Mouse (Mus musculus): ENCODE results near the gene Tnfrsf14. TPM values are rescaled to one million over a fixed set of nuclear protein-coding genes. Genes with fewer than 3 reads are reported as not detected.

The Tnfrsf14 gene
- polyA plus RNA-seq, 1 experiment from 2014 or later: 1.9 TPM

GRCm38 (mm10) chr4:154946319-154946718 lies 18.0 kb upstream of the Tnfrsf14 start:
- no peaks in the 10 kb centered on the region for H3K9me3 ChIP-seq
- peak overlapping the region; percentile 26 for H3K4me3 ChIP-seq
- H3K27ac ChIP-seq: no peak overlapping the region
- no peaks in the 10 kb centered on the region for H3K36me3 ChIP-seq
- peak overlapping the region; percentile 61 for H3K4me2 ChIP-seq
- H3K4me1 ChIP-seq: peaks cover 16% of the 10 kb centered on the region
- ATAC-seq (ENCODE audit: borderline replicate concordance, extremely low read depth, low FRiP score, low TSS enrichment): peak; percentile 86
- H3K27me3 ChIP-seq: peaks cover 30% of the 10 kb centered on the region
- WGBS: 4% methylated on average over 8 of the region's 8 CpGs
- peak overlapping the region; percentile 27; the same call in 1 of the 2 replicates for H3K9ac ChIP-seq

DNA sequence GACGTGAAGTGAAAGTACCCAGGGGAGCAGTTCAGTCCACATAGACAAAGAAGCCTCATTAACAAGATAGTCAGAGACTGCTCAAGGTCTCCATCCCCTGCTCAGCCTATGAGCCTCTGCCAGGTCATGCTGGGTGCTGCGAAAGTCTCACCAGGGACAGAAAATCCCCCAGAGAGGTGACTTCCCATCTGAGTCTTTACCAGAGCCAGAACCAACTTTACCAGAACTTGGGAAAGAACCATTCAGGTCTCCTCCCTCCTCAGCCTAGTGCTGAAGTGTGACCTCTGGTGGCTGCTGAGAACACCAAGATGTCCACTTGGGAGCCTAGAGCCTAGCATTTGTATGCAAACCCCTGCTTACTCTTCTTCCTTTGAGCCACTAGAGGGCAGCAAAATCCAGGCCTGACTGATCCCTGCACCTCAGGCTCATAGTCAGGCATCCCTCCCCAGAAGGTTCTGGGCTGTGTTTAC lies 15.8 kb upstream of the Tnfrsf14 start:
- H3K36me3 ChIP-seq: no peaks in the 10 kb centered on the region
- H3K27ac ChIP-seq: no peak overlapping the region
- 28% methylated on average over 2 of the region's 2 CpGs for WGBS
- peak; percentile 62; the same call in 1 of the 2 replicates for ATAC-seq (ENCODE audit: borderline replicate concordance, extremely low read depth, low FRiP score, low TSS enrichment)
- no peak overlapping the region for H3K4me3 ChIP-seq
- H3K4me1 ChIP-seq: peaks cover 16% of the 10 kb centered on the region
- H3K4me2 ChIP-seq: no peak overlapping the region
- H3K9me3 ChIP-seq: no peaks in the 10 kb centered on the region
- H3K27me3 ChIP-seq: peaks cover 12% of the 10 kb centered on the region
- no peak overlapping the region for H3K9ac ChIP-seq

GRCm38 (mm10) chr4:154943323-154944039 lies 15.1 kb upstream of the Tnfrsf14 start:
- Histone ChIP-seq H3K27me3 (peaks cover 5% of the 10 kb centered on the region), H3K36me3 (no peaks in the 10 kb centered on the region), H3K27ac (no peak overlapping the region), H3K4me3 (no peak overlapping the region), H3K4me2 (no peak overlapping the region), H3K9ac (no peak overlapping the region), H3K9me3 (no peaks in the 10 kb centered on the region), H3K4me1 (peaks cover 13% of the 10 kb centered on the region)
- 78% methylated on average over 6 of the region's 6 CpGs for WGBS
- no peak for ATAC-seq (ENCODE audit: borderline replicate concordance, extremely low read depth, low FRiP score, low TSS enrichment)

GRCm38 (mm10) chr4:154942632-154943322 lies 14.4 kb upstream of the Tnfrsf14 start:
- Histone ChIP-seq H3K4me1 (peaks cover 8% of the 10 kb centered on the region), H3K4me3 (no peak overlapping the region)

GRCm38 (mm10) chr4:154941831-154942230 lies 13.5 kb upstream of the Tnfrsf14 start:
- Histone ChIP-seq H3K4me2 (no peak overlapping the region), H3K4me3 (no peak overlapping the region), H3K27ac (no peak overlapping the region), H3K9me3 (no peaks in the 10 kb centered on the region), H3K36me3 (no peaks in the 10 kb centered on the region), H3K9ac (no peak overlapping the region), H3K27me3 (no peaks in the 10 kb centered on the region), H3K4me1 (peaks cover 8% of the 10 kb centered on the region)
- no peak for ATAC-seq (ENCODE audit: borderline replicate concordance, extremely low read depth, low FRiP score, low TSS enrichment)
- WGBS: 79% methylated on average over 5 of the region's 5 CpGs

More at GRCm38 (mm10) chr4:154942632-154943322, 14.4 kb upstream of the Tnfrsf14 start:
- Histone ChIP-seq H3K27me3 (no peaks in the 10 kb centered on the region), H3K9me3 (no peaks in the 10 kb centered on the region), H3K36me3 (no peaks in the 10 kb centered on the region), H3K9ac (no peak overlapping the region), H3K27ac (no peak overlapping the region), H3K4me2 (no peak overlapping the region)
- WGBS: 78% methylated on average over 10 of the region's 10 CpGs
- no peak for ATAC-seq (ENCODE audit: borderline replicate concordance, extremely low read depth, low FRiP score, low TSS enrichment)

GRCm38 (mm10) chr4:154940156-154940555 lies 11.8 kb upstream of the Tnfrsf14 start:
- Histone ChIP-seq H3K9me3 (no peaks in the 10 kb centered on the region), H3K4me2 (no peak overlapping the region), H3K27ac (no peak overlapping the region), H3K4me1 (no peaks in the 10 kb centered on the region), H3K27me3 (no peaks in the 10 kb centered on the region), H3K9ac (no peak overlapping the region), H3K36me3 (no peaks in the 10 kb centered on the region), H3K4me3 (no peak overlapping the region)
- no peak for ATAC-seq (ENCODE audit: borderline replicate concordance, extremely low read depth, low FRiP score, low TSS enrichment)
- WGBS: 78% methylated on average over 2 of the region's 2 CpGs

GRCm38 (mm10) chr4:154937746-154938145 lies 9.4 kb upstream of the Tnfrsf14 start:
- WGBS: 68% methylated on average over 1 of the region's 1 CpGs
- Histone ChIP-seq H3K27me3 (no peaks in the 10 kb centered on the region), H3K27ac (no peak overlapping the region), H3K4me3 (no peak overlapping the region), H3K4me1 (no peaks in the 10 kb centered on the region), H3K9me3 (no peaks in the 10 kb centered on the region), H3K4me2 (no peak overlapping the region), H3K36me3 (no peaks in the 10 kb centered on the region), H3K9ac (no peak overlapping the region)
- no peak for ATAC-seq (ENCODE audit: borderline replicate concordance, extremely low read depth, low FRiP score, low TSS enrichment)

- 50% methylated on average over 8 of the region's 8 CpGs for WGBS
- H3K4me3 ChIP-seq: no peak overlapping the region
- H3K36me3 ChIP-seq: no peaks in the 10 kb centered on the region
- H3K9me3 ChIP-seq: no peaks in the 10 kb centered on the region
- no peaks in the 10 kb centered on the region for H3K27me3 ChIP-seq
- H3K4me2 ChIP-seq: no peak overlapping the region
- H3K27ac ChIP-seq: no peak overlapping the region
- H3K4me1 ChIP-seq: no peaks in the 10 kb centered on the region
- ATAC-seq (ENCODE audit: borderline replicate concordance, extremely low read depth, low FRiP score, low TSS enrichment): no peak
- H3K9ac ChIP-seq: no peak overlapping the region
These were observed 8.3 kb upstream of the Tnfrsf14 start for GRCm38 (mm10) chr4:154936542-154937255.

DNA sequence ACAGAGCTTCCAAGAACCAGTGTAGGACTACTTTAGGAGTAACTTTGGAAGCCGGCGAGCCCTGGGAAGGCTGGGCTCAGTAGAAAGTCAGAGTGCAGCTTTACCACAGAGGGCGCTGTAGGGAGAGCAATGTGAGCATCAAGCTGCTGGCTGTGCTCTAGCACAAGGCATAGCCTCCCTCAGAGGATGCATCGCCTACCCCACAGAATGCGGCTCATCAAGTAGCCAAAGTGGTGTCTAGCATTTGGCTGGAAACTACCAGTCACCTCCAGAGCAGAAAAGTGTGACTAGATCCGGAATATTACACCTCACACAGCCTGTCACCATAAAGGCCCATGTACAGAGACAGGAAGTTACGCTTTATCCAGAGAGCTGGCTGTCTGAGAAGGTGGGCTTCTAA lies 7.4 kb upstream of the Tnfrsf14 start:
- no peak overlapping the region for H3K27ac ChIP-seq
- H3K4me1 ChIP-seq: no peaks in the 10 kb centered on the region
- no peak for ATAC-seq (ENCODE audit: borderline replicate concordance, extremely low read depth, low FRiP score, low TSS enrichment)
- no peak overlapping the region for H3K9ac ChIP-seq
- H3K9me3 ChIP-seq: no peaks in the 10 kb centered on the region
- H3K27me3 ChIP-seq: no peaks in the 10 kb centered on the region
- no peak overlapping the region for H3K4me2 ChIP-seq
- no peaks in the 10 kb centered on the region for H3K36me3 ChIP-seq
- no peak overlapping the region for H3K4me3 ChIP-seq
- WGBS: 72% methylated on average over 7 of the region's 7 CpGs

GRCm38 (mm10) chr4:154934800-154935199 lies 6.4 kb upstream of the Tnfrsf14 start:
- Histone ChIP-seq H3K4me2 (no peak overlapping the region), H3K4me3 (no peak overlapping the region), H3K9me3 (no peaks in the 10 kb centered on the region), H3K4me1 (no peaks in the 10 kb centered on the region), H3K27ac (no peak overlapping the region), H3K36me3 (no peaks in the 10 kb centered on the region), H3K27me3 (no peaks in the 10 kb centered on the region), H3K9ac (no peak overlapping the region)
- no peak for ATAC-seq (ENCODE audit: borderline replicate concordance, extremely low read depth, low FRiP score, low TSS enrichment)
- 75% methylated on average over 2 of the region's 2 CpGs for WGBS

GRCm38 (mm10) chr4:154933306-154933907 lies 5.0 kb upstream of the Tnfrsf14 start:
- Histone ChIP-seq H3K27me3 (no peaks in the 10 kb centered on the region), H3K27ac (no peak overlapping the region), H3K9me3 (no peaks in the 10 kb centered on the region), H3K36me3 (no peaks in the 10 kb centered on the region), H3K4me3 (no peak overlapping the region), H3K9ac (no peak overlapping the region), H3K4me1 (peaks cover 3% of the 10 kb centered on the region), H3K4me2 (no peak overlapping the region)
- ATAC-seq (ENCODE audit: borderline replicate concordance, extremely low read depth, low FRiP score, low TSS enrichment): no peak
- WGBS: 47% methylated on average over 13 of the region's 13 CpGs
